Mouse (Mus musculus) heart, embryonic 11.5 days (tissue): ENCODE measurements around the gene Lingo1. TPM values are rescaled to one million over a fixed set of nuclear protein-coding genes. Genes with fewer than 3 reads are reported as not detected.

Experiments used
- ATAC-seq: fragments of 200-750 bp; cut with Nextera tagmentation; replicated peaks from 2 replicates; pipeline ENCODE4 v1.8.0; 2017; ENCODE audit warnings: moderate library complexity; ENCODE audit not compliant: insufficient number of reproducible peaks, low FRiP score, low TSS enrichment
- H3K27ac ChIP-seq: fragments of 300-500 bp; sonication (generic); 2 replicates; pipeline ENCODE4 v1.5.1; 2014; ENCODE audit warnings: mild to moderate bottlenecking, low read depth, low read length
- H3K27me3 ChIP-seq: fragments of 300-500 bp; sonication (generic); 2 replicates; pipeline ENCODE4 v1.6.1; 2014; ENCODE audit warnings: mild to moderate bottlenecking, low read length, mixed read lengths; ENCODE audit not compliant: control insufficient read depth, insufficient read depth
- H3K36me3 ChIP-seq: fragments of 300-500 bp; sonication (generic); 2 replicates; pipeline ENCODE4 v1.6.1; 2014; ENCODE audit warnings: mild to moderate bottlenecking, low read length, moderate library complexity, mixed read lengths; ENCODE audit not compliant: control insufficient read depth, insufficient read depth
- H3K4me1 ChIP-seq: fragments of 300-500 bp; sonication (generic); 2 replicates; pipeline ENCODE4 v1.6.1; 2014; ENCODE audit warnings: low read length; ENCODE audit not compliant: control insufficient read depth, insufficient read depth
- H3K4me2 ChIP-seq: fragments of 300-500 bp; sonication (generic); 2 replicates; pipeline ENCODE4 v1.6.1; 2014; ENCODE audit warnings: mild to moderate bottlenecking, moderate library complexity
- H3K4me3 ChIP-seq: fragments of 300-500 bp; sonication (generic); 2 replicates; pipeline ENCODE4 v1.5.1; 2014; ENCODE audit warnings: low read depth, low read length
- H3K9ac ChIP-seq: fragments of 300-500 bp; sonication (generic); 2 replicates; pipeline ENCODE4 v1.6.1; 2014; ENCODE audit warnings: mild to moderate bottlenecking, low read depth, low read length, moderate library complexity
- H3K9me3 ChIP-seq: fragments of 300-500 bp; sonication (generic); replicated peaks from 2 replicates; pipeline ENCODE4 v1.6.1; 2016; ENCODE audit warnings: low read length; ENCODE audit not compliant: control insufficient read depth
- WGBS: fragments of 180-500 bp; shearing (Covaris S2); extraction: QIAGEN DNeasy Blood & Tissue Kit; methylation state at CpG from one replicate; pipeline ENCODE4 v1.1.7; 2014; ENCODE audit not compliant: insufficient replicate concordance; 5-methylcytosine and 5-hydroxymethylcytosine counted together
- polyA plus RNA-seq: library from polyadenylated mRNA; unstranded; fragments of >200 nt; fragmentation: Nextera tagmentation; extraction: Ambion mirVana; gene quantifications from 2 replicates; pipeline ENCODE4 v1.2.1, GENCODE M21; 2014

Gene Lingo1
- polyA plus RNA-seq, 1 experiment from 2014 or later, result 2.4 TPM

GRCm38 (mm10) chr9:56831904-56832303 lies 35.6 kb upstream of the Lingo1 start:
- Histone ChIP-seq H3K27me3 (peaks cover 14% of the 10 kb centered on the region), H3K4me1 (peaks cover 34% of the 10 kb centered on the region), H3K27ac (no peak overlapping the region), H3K36me3 (no peaks in the 10 kb centered on the region), H3K4me2 (no peak overlapping the region), H3K4me3 (no peak overlapping the region), H3K9ac (no peak overlapping the region), H3K9me3 (no peaks in the 10 kb centered on the region)
- WGBS, result 76% methylated on average over 3 of the region's 3 CpGs
- ATAC-seq, result no peak

- Histone ChIP-seq H3K4me2 (no peak overlapping the region), H3K27ac (no peak overlapping the region), H3K9me3 (no peaks in the 10 kb centered on the region), H3K27me3 (peaks cover 27% of the 10 kb centered on the region), H3K4me1 (peaks cover 34% of the 10 kb centered on the region), H3K4me3 (no peak overlapping the region), H3K36me3 (no peaks in the 10 kb centered on the region), H3K9ac (no peak overlapping the region)
- no peak for ATAC-seq
- 27% methylated on average over 4 of the region's 4 CpGs for WGBS
These were observed 33.9 kb upstream of the Lingo1 start for GRCm38 (mm10) chr9:56830162-56830561.

- Histone ChIP-seq H3K4me2 (no peak overlapping the region), H3K4me1 (peaks cover 30% of the 10 kb centered on the region), H3K27me3 (peaks cover 27% of the 10 kb centered on the region), H3K9me3 (no peaks in the 10 kb centered on the region), H3K27ac (no peak overlapping the region), H3K36me3 (no peaks in the 10 kb centered on the region), H3K9ac (no peak overlapping the region), H3K4me3 (no peak overlapping the region)
- WGBS, result 79% methylated on average over 6 of the region's 6 CpGs
- ATAC-seq, result no peak
These were observed 32.6 kb upstream of the Lingo1 start for GRCm38 (mm10) chr9:56828841-56829240.

GRCm38 (mm10) chr9:56828146-56828545 lies 31.9 kb upstream of the Lingo1 start:
- Histone ChIP-seq H3K27ac (no peak overlapping the region), H3K9ac (no peak overlapping the region), H3K4me1 (peaks cover 26% of the 10 kb centered on the region), H3K27me3 (peaks cover 24% of the 10 kb centered on the region), H3K4me3 (no peak overlapping the region), H3K4me2 (no peak overlapping the region; the same call in 1 of the 2 replicates), H3K36me3 (no peaks in the 10 kb centered on the region), H3K9me3 (no peaks in the 10 kb centered on the region)
- WGBS, result 28% methylated on average over 9 of the region's 9 CpGs
- ATAC-seq, result no peak

- WGBS, result 13% methylated on average over 21 of the region's 21 CpGs
- Histone ChIP-seq H3K9me3 (no peaks in the 10 kb centered on the region), H3K9ac (peak overlapping the region; percentile 56), H3K4me1 (peaks cover 15% of the 10 kb centered on the region), H3K4me3 (peak overlapping the region; percentile 21; the same call in 1 of the 2 replicates), H3K4me2 (peak overlapping the region; percentile 66), H3K27ac (no peak overlapping the region), H3K36me3 (no peaks in the 10 kb centered on the region), H3K27me3 (peaks cover 21% of the 10 kb centered on the region)
- ATAC-seq, result no peak
These were observed 29.4 kb upstream of the Lingo1 start for GRCm38 (mm10) chr9:56825476-56826213.

GRCm38 (mm10) chr9:56824900-56825299 lies 28.6 kb upstream of the Lingo1 start:
- H3K4me1 ChIP-seq, result peaks cover 11% of the 10 kb centered on the region
- no peak for ATAC-seq
- H3K9ac ChIP-seq, result peak overlapping the region; percentile 46
- no peak overlapping the region for H3K4me2 ChIP-seq
- 6% methylated on average over 3 of the region's 3 CpGs for WGBS
- no peak overlapping the region for H3K4me3 ChIP-seq
- no peak overlapping the region for H3K27ac ChIP-seq
- H3K9me3 ChIP-seq, result no peaks in the 10 kb centered on the region
- H3K27me3 ChIP-seq, result peaks cover 21% of the 10 kb centered on the region
- H3K36me3 ChIP-seq, result no peaks in the 10 kb centered on the region

GRCm38 (mm10) chr9:56810916-56811315 lies 14.6 kb upstream of the Lingo1 start:
- WGBS, result 79% methylated on average over 1 of the region's 1 CpGs
- no peak for ATAC-seq

GRCm38 (mm10) chr9:56807990-56808389 lies 11.7 kb upstream of the Lingo1 start:
- ATAC-seq, result no peak
- Histone ChIP-seq H3K4me3 (no peak overlapping the region), H3K9me3 (no peaks in the 10 kb centered on the region), H3K4me2 (no peak overlapping the region), H3K27ac (no peak overlapping the region), H3K36me3 (no peaks in the 10 kb centered on the region), H3K9ac (no peak overlapping the region), H3K27me3 (peaks cover 5% of the 10 kb centered on the region; the same call in 1 of the 2 replicates), H3K4me1 (0 out of 2 replicates have a peak, but pooled peaks cover 3% of the 10 kb centered on the region)
- 69% methylated on average over 6 of the region's 6 CpGs for WGBS

More at GRCm38 (mm10) chr9:56810916-56811315, 14.6 kb upstream of the Lingo1 start:
- Histone ChIP-seq H3K4me2 (no peak overlapping the region), H3K4me3 (no peak overlapping the region), H3K4me1 (0 out of 2 replicates have a peak, but pooled peaks cover 5% of the 10 kb centered on the region), H3K36me3 (no peaks in the 10 kb centered on the region), H3K27me3 (peaks cover 5% of the 10 kb centered on the region; the same call in 1 of the 2 replicates), H3K9me3 (no peaks in the 10 kb centered on the region), H3K9ac (no peak overlapping the region), H3K27ac (no peak overlapping the region)

GRCm38 (mm10) chr9:56803146-56803545 lies 6.9 kb upstream of the Lingo1 start:
- Histone ChIP-seq H3K27ac (no peak overlapping the region), H3K4me3 (no peak overlapping the region), H3K4me1 (no peaks in the 10 kb centered on the region), H3K27me3 (peaks cover 29% of the 10 kb centered on the region), H3K36me3 (no peaks in the 10 kb centered on the region), H3K9me3 (no peaks in the 10 kb centered on the region), H3K4me2 (no peak overlapping the region), H3K9ac (no peak overlapping the region)
- no peak for ATAC-seq
- WGBS, result 90% methylated on average over 7 of the region's 7 CpGs
